Mouse (Mus musculus): Measurements from ENCODE around the gene Nrip1. TPM values are rescaled to one million over a fixed set of nuclear protein-coding genes. Genes with fewer than 3 reads are reported as not detected.
"Not testable (repeated sequence)": the region's sequence is repeated elsewhere in the genome, so short reads cannot be mapped to it uniquely, and the experiment has no call there.

Nrip1 gene
- total and polyA plus RNA-seq, 3 experiments, result not detected

GRCm38 (mm10) chr16:76406319-76406718 is 32.7 kb upstream of the Nrip1 start:
- dilution Hi-C loops (cut with MboI; ENCODE audit: extremely low pct_ligation_motif_present, extremely low pct_unique_long_range_greater_than_20kb, low sequenced_read_pairs), result no loop called here
- in situ Hi-C loops (cut with MboI; ENCODE audit: low pct_ligation_motif_present, low pct_unique_long_range_greater_than_20kb, low sequenced_read_pairs), result no loop called here

GRCm38 (mm10) chr16:76403305-76403704 is 29.7 kb upstream of the Nrip1 start:
- dilution Hi-C loops (cut with MboI; ENCODE audit: extremely low pct_ligation_motif_present, extremely low pct_unique_long_range_greater_than_20kb, low sequenced_read_pairs); H3K9ac ChIP-seq (ENCODE audit: insufficient read depth, low read depth); in situ Hi-C loops (cut with MboI; ENCODE audit: low pct_ligation_motif_present, low pct_unique_long_range_greater_than_20kb, low sequenced_read_pairs); H3K79me2 ChIP-seq (replicated peaks; ENCODE audit: control insufficient read depth, extremely low read depth, insufficient read depth, poor library complexity, severe bottlenecking); DNase-seq (ENCODE audit: extremely low read depth); H3K36me3 ChIP-seq (replicated peaks in 1 of 2; ENCODE audit: control insufficient read depth in 1 of 2, insufficient read depth in 1 of 2, low read length in 1 of 2); H3K27me3 ChIP-seq (replicated peaks); H3K4me1 ChIP-seq (ENCODE audit: control insufficient read depth in 1 of 2, insufficient read depth in 2 of 2); H3K4me2 ChIP-seq (ENCODE audit: insufficient read depth, low read depth, poor library complexity, severe bottlenecking); H3K27ac ChIP-seq (ENCODE audit: insufficient read depth, low read depth); H3K4me3 ChIP-seq (replicated peaks in 1 of 3; ENCODE audit: low read depth in 2 of 3, low read length in 2 of 3, poor library complexity in 1 of 3): not testable (repeated sequence)
- H3K9me3 ChIP-seq (replicated peaks; ENCODE audit: low read length), result peaks cover 58% of the 10 kb centered on the region

More at GRCm38 (mm10) chr16:76406319-76406718, 32.7 kb upstream of the Nrip1 start:
- DNase-seq (ENCODE audit: extremely low read depth), result no peak
- no peaks in the 10 kb centered on the region for H3K4me1 ChIP-seq (ENCODE audit: control insufficient read depth in 1 of 2, insufficient read depth in 2 of 2)
- no peak overlapping the region for H3K9ac ChIP-seq (ENCODE audit: insufficient read depth, low read depth)
- H3K9me3 ChIP-seq (replicated peaks; ENCODE audit: low read length), result peaks cover 68% of the 10 kb centered on the region
- no peak overlapping the region for H3K4me3 ChIP-seq (replicated peaks in 1 of 3; ENCODE audit: low read depth in 2 of 3, low read length in 2 of 3, poor library complexity in 1 of 3)
- H3K4me2 ChIP-seq (ENCODE audit: insufficient read depth, low read depth, poor library complexity, severe bottlenecking), result no peak overlapping the region
- no peaks in the 10 kb centered on the region for H3K36me3 ChIP-seq (replicated peaks in 1 of 2; ENCODE audit: control insufficient read depth in 1 of 2, insufficient read depth in 1 of 2, low read length in 1 of 2)
- H3K79me2 ChIP-seq (replicated peaks; ENCODE audit: control insufficient read depth, extremely low read depth, insufficient read depth, poor library complexity, severe bottlenecking), result no peaks in the 10 kb centered on the region
- H3K27me3 ChIP-seq (replicated peaks), result no peaks in the 10 kb centered on the region
- TF ChIP-seq ETS1 (conservative IDR thresholded peaks at IDR 0.05; ENCODE audit: low read depth, low read length) (no peak), NRF1 (IDR thresholded peaks at IDR 0.05; ENCODE audit: low read depth, low read length) (no peak), E2F4 (IDR thresholded peaks at IDR 0.05; ENCODE audit: insufficient replicate concordance, low read depth, low read length) (no peak), USF2 (conservative IDR thresholded peaks at IDR 0.05; ENCODE audit: low read depth, low read length) (no peak), POLR2AphosphoS2 (IDR thresholded peaks at IDR 0.05; ENCODE audit: low read depth, low read length) (no peak), MAX (IDR thresholded peaks at IDR 0.05; ENCODE audit: low read length) (no peak), USF1 (IDR thresholded peaks at IDR 0.05; ENCODE audit: low read depth, low read length) (no peak), BHLHE40 (IDR thresholded peaks at IDR 0.05; ENCODE audit: low read depth, low read length) (no peak), CHD1 (IDR thresholded peaks at IDR 0.05; ENCODE audit: low read depth, low read length) (no peak), CHD2 (IDR thresholded peaks at IDR 0.05; ENCODE audit: low read length) (no peak), MEF2A (IDR thresholded peaks at IDR 0.05; ENCODE audit: borderline replicate concordance, low read depth, low read length) (no peak), CTCF (conservative IDR thresholded peaks at IDR 0.05 in 1 of 2, IDR thresholded peaks at IDR 0.05 in 1 of 2; ENCODE audit: low read depth in 2 of 2, low read length in 2 of 2) (no peak), ZC3H11A (IDR thresholded peaks at IDR 0.05; ENCODE audit: low read depth, low read length) (no peak), HCFC1 (IDR thresholded peaks at IDR 0.05; ENCODE audit: low read depth, low read length) (no peak), ZKSCAN1 (IDR thresholded peaks at IDR 0.05; ENCODE audit: borderline replicate concordance, low read depth, low read length) (no peak)
- H3K27ac ChIP-seq (ENCODE audit: insufficient read depth, low read depth), result no peak overlapping the region

- Histone ChIP-seq H3K4me2 (ENCODE audit: insufficient read depth, low read depth, poor library complexity, severe bottlenecking) (no peak overlapping the region), H3K9ac (ENCODE audit: insufficient read depth, low read depth) (no peak overlapping the region), H3K27me3 (replicated peaks) (no peaks in the 10 kb centered on the region), H3K4me1 (ENCODE audit: control insufficient read depth in 1 of 2, insufficient read depth in 2 of 2) (no peaks in the 10 kb centered on the region), H3K36me3 (replicated peaks in 1 of 2; ENCODE audit: control insufficient read depth in 1 of 2, insufficient read depth in 1 of 2, low read length in 1 of 2) (no peaks in the 10 kb centered on the region), H3K4me3 (replicated peaks in 1 of 3; ENCODE audit: low read depth in 2 of 3, low read length in 2 of 3, poor library complexity in 1 of 3) (no peak overlapping the region), H3K9me3 (replicated peaks; ENCODE audit: low read length) (peaks cover 72% of the 10 kb centered on the region), H3K27ac (ENCODE audit: insufficient read depth, low read depth) (no peak overlapping the region), H3K79me2 (replicated peaks; ENCODE audit: control insufficient read depth, extremely low read depth, insufficient read depth, poor library complexity, severe bottlenecking) (no peaks in the 10 kb centered on the region)
- TF ChIP-seq TCF12 (IDR thresholded peaks at IDR 0.05; ENCODE audit: low read depth, low read length), result no peak
- no peak for TF ChIP-seq NELFE (IDR thresholded peaks at IDR 0.05; ENCODE audit: low read depth, low read length)
- no peak for TF ChIP-seq E2F4 (IDR thresholded peaks at IDR 0.05; ENCODE audit: insufficient replicate concordance, low read depth, low read length)
- TF ChIP-seq JUND (conservative IDR thresholded peaks at IDR 0.05; ENCODE audit: low read depth, low read length), result no peak
- no peak for TF ChIP-seq ZMIZ1 (IDR thresholded peaks at IDR 0.05; ENCODE audit: low read depth, low read length)
- TF ChIP-seq ZKSCAN1 (IDR thresholded peaks at IDR 0.05; ENCODE audit: borderline replicate concordance, low read depth, low read length), result no peak
- no peak for TF ChIP-seq GABPA (IDR thresholded peaks at IDR 0.05; ENCODE audit: insufficient replicate concordance, low read depth, low read length)
- no peak for TF ChIP-seq MXI1 (IDR thresholded peaks at IDR 0.05; ENCODE audit: low read depth, low read length)
- no peak for TF ChIP-seq MAZ (IDR thresholded peaks at IDR 0.05; ENCODE audit: low read depth, low read length)
- TF ChIP-seq JUN (IDR thresholded peaks at IDR 0.05; ENCODE audit: insufficient read depth, low read depth, low read length), result no peak
- no peak for TF ChIP-seq UBTF (IDR thresholded peaks at IDR 0.05; ENCODE audit: low read depth, low read length)
- TF ChIP-seq ETS1 (conservative IDR thresholded peaks at IDR 0.05; ENCODE audit: low read depth, low read length), result no peak
- TF ChIP-seq PAX5 (IDR thresholded peaks at IDR 0.05; ENCODE audit: low read length), result no peak
- no peak for TF ChIP-seq BHLHE40 (IDR thresholded peaks at IDR 0.05; ENCODE audit: low read depth, low read length)
- TF ChIP-seq HCFC1 (IDR thresholded peaks at IDR 0.05; ENCODE audit: low read depth, low read length), result no peak
- TF ChIP-seq KAT2A (IDR thresholded peaks at IDR 0.05; ENCODE audit: insufficient replicate concordance, low read length), result no peak
- DNase-seq (ENCODE audit: extremely low read depth), result no peak
- dilution Hi-C loops (cut with MboI; ENCODE audit: extremely low pct_ligation_motif_present, extremely low pct_unique_long_range_greater_than_20kb, low sequenced_read_pairs), result no loop called here
- in situ Hi-C loops (cut with MboI; ENCODE audit: low pct_ligation_motif_present, low pct_unique_long_range_greater_than_20kb, low sequenced_read_pairs), result no loop called here
These were observed 22.9 kb upstream of the Nrip1 start for GRCm38 (mm10) chr16:76396512-76396911.

All from CH12.LX (cell line).